Mouse (Mus musculus): Measurements from ENCODE around the gene Rnf157.

GRCm38 (mm10) chr11:116423782-116424620 is 11.2 kb upstream of the Rnf157 start:
- TF ChIP-seq ZC3H11A (IDR thresholded peaks at IDR 0.05; ENCODE audit: low read depth, low read length), result no peak
- TF ChIP-seq ZMIZ1 (IDR thresholded peaks at IDR 0.05; ENCODE audit: low read depth, low read length), result peak; percentile 90; the same call in 1 of the 2 replicates
- TF ChIP-seq CTCF (conservative IDR thresholded peaks at IDR 0.05 in 1 of 2, IDR thresholded peaks at IDR 0.05 in 1 of 2; ENCODE audit: low read depth in 2 of 2, low read length in 2 of 2), result no peak
- TF ChIP-seq POLR2A (IDR thresholded peaks at IDR 0.05; ENCODE audit: low read depth, low read length), result peak; percentile 75
- peak; percentile 91 for TF ChIP-seq MXI1 (IDR thresholded peaks at IDR 0.05; ENCODE audit: low read depth, low read length)
- no peak; the same call in 1 of the 2 replicates for TF ChIP-seq RAD21 (IDR thresholded peaks at IDR 0.05; ENCODE audit: low read depth, low read length)
- TF ChIP-seq GABPA (IDR thresholded peaks at IDR 0.05; ENCODE audit: insufficient replicate concordance, low read depth, low read length), result no peak
- TF ChIP-seq MAFK (IDR thresholded peaks at IDR 0.05; ENCODE audit: insufficient replicate concordance, low read length), result peak; percentile 63; the same call in 1 of the 2 replicates
- TF ChIP-seq TCF12 (IDR thresholded peaks at IDR 0.05; ENCODE audit: low read depth, low read length), result peak; percentile 92
- peak; percentile 91 for TF ChIP-seq EP300 (IDR thresholded peaks at IDR 0.05; ENCODE audit: low read length)

Data from CH12.LX (cell line).